Mouse (Mus musculus) thymus, adult 2 months (tissue): ENCODE data around the gene Zfand6. TPM values are rescaled to one million over a fixed set of nuclear protein-coding genes. Genes with fewer than 3 reads are reported as not detected.

Experiments used
- DNase-seq: peaks from one replicate; pipeline ENCODE4 v3.0.0; 2021
- H3K27ac ChIP-seq: fragments of 200-500 bp; 2 replicates; pipeline ENCODE4 v1.5.1; 2012; ENCODE audit warnings: low read length, control low read depth; ENCODE audit not compliant: control insufficient read depth, insufficient read depth
- H3K27me3 ChIP-seq: fragments of 200-500 bp; 2 replicates; pipeline ENCODE4 v1.6.1; 2012; ENCODE audit warnings: mild to moderate bottlenecking, low read length, moderate library complexity, mixed read lengths; ENCODE audit not compliant: control insufficient read depth, insufficient read depth
- H3K36me3 ChIP-seq: fragments of 200-500 bp; 2 replicates; pipeline ENCODE4 v1.6.1; 2012; ENCODE audit warnings: mild to moderate bottlenecking, low read length, moderate library complexity; ENCODE audit not compliant: control insufficient read depth, insufficient read depth
- H3K4me1 ChIP-seq: fragments of 200-500 bp; replicated peaks from 2 replicates; pipeline ENCODE4 v1.6.1; 2012; ENCODE audit warnings: low read length; ENCODE audit not compliant: control insufficient read depth, insufficient read depth
- H3K4me3 ChIP-seq: fragments of 200-500 bp; 2 replicates; pipeline ENCODE4 v1.5.1; 2012; ENCODE audit warnings: mild to moderate bottlenecking, low read length, control low read depth, moderate library complexity; ENCODE audit not compliant: control insufficient read depth, insufficient read depth
- CTCF ChIP-seq: fragments of 200-500 bp; IDR thresholded peaks from 2 replicates; pipeline ENCODE4 v1.5.1; 2012; ENCODE audit warnings: mild to moderate bottlenecking, control low read depth, low read length, moderate library complexity, borderline replicate concordance; ENCODE audit not compliant: control insufficient read depth, poor library complexity, insufficient read depth; ENCODE audit errors: extremely low read depth
- POLR2A ChIP-seq: fragments of 200-500 bp; IDR thresholded peaks from 2 replicates; pipeline ENCODE4 v1.6.1; 2012; ENCODE audit warnings: mild to moderate bottlenecking, low read length, control low read depth, moderate library complexity; ENCODE audit not compliant: control insufficient read depth, poor library complexity, insufficient read depth; ENCODE audit errors: extremely low read depth
- WGBS: fragments of 180-500 bp; shearing (Covaris S2); methylation state at CpG from one replicate; pipeline ENCODE4 v1.1.7; 2018; 5-methylcytosine and 5-hydroxymethylcytosine counted together
- polyA plus RNA-seq: library from polyadenylated mRNA; depleted of rRNA; stranded (reverse); fragments of >200 nt; gene quantifications from 2 replicates; pipeline ENCODE4 v1.2.3, GENCODE M21; 2012

Zfand6 gene
- polyA plus RNA-seq, 1 experiment = 96.2 TPM

DNA sequence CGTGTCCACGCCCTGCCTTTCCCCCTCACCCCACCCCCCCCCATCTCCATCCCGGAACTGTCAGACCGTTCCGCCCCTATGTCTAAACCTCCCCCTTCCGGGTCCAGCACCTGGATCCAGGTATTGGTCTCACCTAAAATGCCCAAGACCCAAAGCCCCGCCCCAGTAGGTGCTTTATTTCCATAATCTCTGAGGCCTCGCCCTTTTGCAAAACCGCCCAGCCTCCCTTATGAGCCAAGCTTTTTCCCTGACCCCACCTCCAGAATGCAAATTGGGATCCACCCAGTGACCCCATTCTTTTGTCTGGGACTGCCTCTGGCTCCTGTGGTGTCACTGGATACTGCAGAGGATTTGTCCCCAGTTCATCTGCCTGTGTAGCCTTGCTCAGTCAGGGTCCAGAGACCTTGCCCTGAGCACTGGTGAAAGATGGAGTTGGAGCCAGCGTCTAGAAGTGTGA is 83.4 kb downstream of the Zfand6 start, which contains the start of gene Fah:
TSS of gene Fah (minus strand) at position 430 of the 457 bp plus-strand sequence.
- Histone ChIP-seq H3K36me3 (no peaks in the 10 kb centered on the region), H3K4me1 (peaks cover 16% of the 10 kb centered on the region), H3K27me3 (no peaks in the 10 kb centered on the region), H3K4me3 (peak within 1 kb of the TSS; percentile 60), H3K27ac (no peak within 1 kb of the TSS; the same call in 1 of the 2 replicates)
- DNase-seq = no peak
- TF ChIP-seq POLR2A (no peak), CTCF (no peak)
- WGBS = 28% methylated on average over 10 of the region's 10 CpGs

DNA sequence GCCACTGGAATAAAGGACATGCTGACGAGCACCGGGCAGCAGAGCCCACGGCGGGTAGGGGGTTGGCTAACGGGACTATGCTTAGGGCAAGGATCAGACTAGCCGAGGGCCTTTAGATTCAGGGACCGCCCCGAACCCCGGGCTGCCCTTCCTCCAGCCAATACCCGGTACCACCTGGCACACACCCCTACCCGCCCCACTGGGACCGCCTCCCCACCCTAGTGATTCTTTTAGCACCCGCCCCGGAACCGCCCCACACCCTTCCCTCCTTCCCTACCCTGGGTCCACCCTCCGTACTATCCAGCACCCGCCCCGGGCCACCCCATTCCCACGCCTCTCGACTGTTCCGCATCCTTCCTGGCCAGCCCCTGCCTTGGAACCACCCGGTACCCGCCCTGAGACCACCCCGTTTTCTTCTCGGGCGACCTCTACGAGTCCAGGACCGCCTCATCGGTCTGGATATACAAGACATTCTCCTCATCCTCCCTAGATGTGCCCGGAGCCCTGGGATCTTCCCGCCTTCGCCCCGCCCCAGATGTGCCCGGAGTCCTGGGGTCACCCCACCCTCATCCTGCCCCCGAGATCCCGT is 84.0 kb downstream of the Zfand6 start:
- Histone ChIP-seq H3K4me3 (peak overlapping the region; percentile 60), H3K36me3 (no peaks in the 10 kb centered on the region), H3K4me1 (peaks cover 16% of the 10 kb centered on the region), H3K27me3 (no peaks in the 10 kb centered on the region), H3K27ac (no peak overlapping the region)
- peak; percentile 39 for DNase-seq
- TF ChIP-seq CTCF = no peak
- TF ChIP-seq POLR2A = no peak
- 4% methylated on average over 34 of the region's 36 CpGs for WGBS

DNA sequence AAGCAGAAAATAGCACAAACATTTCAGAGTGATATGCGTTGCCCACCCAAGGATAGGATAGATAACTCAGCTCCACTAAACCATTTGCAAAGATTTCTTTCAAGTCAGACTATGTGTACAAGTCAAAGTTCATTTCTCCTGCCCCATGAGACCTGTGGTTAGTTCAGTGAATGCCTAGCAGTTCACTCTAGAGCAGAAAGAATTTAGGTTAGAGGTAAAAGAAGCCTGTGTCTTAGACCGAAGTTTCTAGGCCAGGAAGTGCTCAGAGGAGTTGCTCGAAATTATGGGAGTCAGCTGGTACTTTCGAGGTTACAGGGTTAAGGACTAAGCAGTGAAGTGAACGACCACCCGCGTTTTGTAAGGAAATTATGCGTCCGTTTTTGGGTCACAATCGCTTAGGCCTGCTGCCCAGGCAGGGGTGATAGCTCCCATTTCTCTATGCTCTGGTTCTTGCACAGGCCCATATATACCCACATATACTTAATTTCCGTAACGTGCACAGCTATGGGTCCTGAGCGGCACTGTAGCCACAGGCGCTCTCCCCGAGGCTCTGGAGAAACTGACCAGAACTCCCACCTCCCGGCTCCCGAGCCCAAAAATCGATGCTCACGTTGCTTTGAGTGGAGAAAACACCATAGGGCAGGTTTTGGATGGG is 84.6 kb downstream of the Zfand6 start:
- no peak for DNase-seq
- WGBS = 15% methylated on average over 19 of the region's 19 CpGs
- TF ChIP-seq POLR2A = no peak
- TF ChIP-seq CTCF = no peak

DNA sequence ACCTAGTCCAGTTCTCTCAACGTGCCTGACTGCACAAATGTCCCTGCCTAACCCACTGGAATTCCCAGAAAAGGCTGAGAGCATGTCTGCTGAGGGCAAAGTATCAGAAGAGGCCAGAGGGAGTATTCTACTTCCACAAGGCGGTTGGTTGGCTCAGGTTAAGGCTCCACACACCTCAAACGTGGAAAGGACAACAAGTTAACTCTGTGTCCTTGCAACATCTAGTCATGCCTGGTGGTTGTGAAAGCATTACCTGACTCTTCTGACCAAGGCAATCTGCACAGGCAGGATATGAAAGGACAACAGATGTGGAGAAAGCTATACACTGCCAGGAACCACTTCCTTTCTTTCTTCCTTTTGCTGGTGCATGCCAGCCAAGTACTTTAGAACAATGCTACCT is 85.3 kb downstream of the Zfand6 start:
- no peak for DNase-seq
- Histone ChIP-seq H3K27me3 (no peaks in the 10 kb centered on the region), H3K27ac (no peak overlapping the region), H3K4me1 (peaks cover 16% of the 10 kb centered on the region), H3K36me3 (no peaks in the 10 kb centered on the region), H3K4me3 (no peak overlapping the region)
- 46% methylated on average over 3 of the region's 3 CpGs for WGBS
- TF ChIP-seq POLR2A (no peak), CTCF (no peak)

More for the DNA sequence above, 84.6 kb downstream of the Zfand6 start:
- Histone ChIP-seq H3K27me3 (no peaks in the 10 kb centered on the region), H3K27ac (no peak overlapping the region), H3K36me3 (no peaks in the 10 kb centered on the region), H3K4me3 (peak overlapping the region; percentile 60), H3K4me1 (peaks cover 16% of the 10 kb centered on the region)

DNA sequence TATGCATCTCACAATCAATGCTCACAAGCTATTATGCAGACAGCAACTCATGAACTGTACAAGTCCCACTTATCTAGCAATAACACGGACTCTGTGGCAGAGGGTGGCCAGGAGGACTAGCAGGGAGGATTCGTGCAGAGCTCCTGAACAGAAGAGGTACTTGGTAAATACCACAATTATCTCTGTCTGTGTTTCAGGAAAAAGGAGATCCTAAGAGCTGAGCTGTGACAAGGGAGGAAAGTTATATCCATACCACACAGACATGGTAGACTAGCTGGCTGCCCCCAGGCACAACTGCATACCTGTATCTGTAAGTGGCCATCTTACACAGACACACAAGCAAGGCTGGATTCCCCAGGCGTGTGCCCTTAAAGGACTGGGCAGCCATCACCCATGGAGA is 88.4 kb downstream of the Zfand6 start:
- WGBS = 94% methylated on average over 3 of the region's 3 CpGs

DNA sequence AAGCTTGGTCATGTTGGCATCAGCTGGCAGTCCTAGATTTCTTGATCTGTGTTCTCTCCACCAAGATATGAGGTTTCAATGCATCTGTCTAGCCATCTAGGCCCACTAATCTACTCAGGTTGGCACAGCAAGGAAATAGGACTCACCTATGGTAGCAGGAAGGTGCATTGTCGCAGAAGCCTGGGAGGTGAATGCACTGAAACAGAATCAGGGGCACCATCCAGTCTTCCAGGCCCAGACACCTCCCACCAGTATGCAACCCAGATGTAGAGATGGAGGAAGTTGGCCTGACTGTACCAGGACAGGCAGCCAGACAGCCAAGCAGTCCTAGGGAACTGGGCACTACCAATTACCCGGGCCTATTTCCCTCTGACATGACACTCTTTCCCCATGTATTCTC is 89.1 kb downstream of the Zfand6 start:
- no peak overlapping the region for H3K4me3 ChIP-seq
- H3K4me1 ChIP-seq = peaks cover 9% of the 10 kb centered on the region
- no peaks in the 10 kb centered on the region for H3K36me3 ChIP-seq
- DNase-seq = no peak
- TF ChIP-seq CTCF = no peak
- TF ChIP-seq POLR2A = no peak
- H3K27ac ChIP-seq = no peak overlapping the region
- WGBS = 90% methylated on average over 2 of the region's 2 CpGs
- H3K27me3 ChIP-seq = no peaks in the 10 kb centered on the region

More for the DNA sequence above, 88.4 kb downstream of the Zfand6 start:
- Histone ChIP-seq H3K4me3 (no peak overlapping the region), H3K27me3 (no peaks in the 10 kb centered on the region), H3K4me1 (peaks cover 15% of the 10 kb centered on the region), H3K27ac (no peak overlapping the region), H3K36me3 (no peaks in the 10 kb centered on the region)
- no peak for TF ChIP-seq POLR2A
- TF ChIP-seq CTCF = no peak
- no peak for DNase-seq

DNA sequence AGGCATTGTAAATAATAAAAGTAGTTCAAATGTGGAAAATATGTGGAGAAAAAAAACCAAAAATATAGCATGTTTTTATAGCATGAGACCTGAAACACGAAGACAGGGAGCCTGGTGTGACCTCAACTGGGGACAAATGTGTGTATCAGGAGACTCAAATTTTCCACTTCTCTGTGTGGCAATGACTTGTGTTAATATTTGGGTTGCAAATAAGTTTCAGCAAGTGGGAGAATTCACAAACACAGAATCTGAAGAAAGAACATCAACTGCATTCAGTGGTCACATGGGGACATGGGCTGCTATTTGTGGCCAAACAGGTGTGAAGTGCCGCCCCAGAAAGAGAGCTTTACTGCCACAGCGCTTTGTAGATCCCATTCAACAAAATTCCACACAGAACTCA is 93.1 kb downstream of the Zfand6 start:
- no peaks in the 10 kb centered on the region for H3K36me3 ChIP-seq
- WGBS = 90% methylated on average over 3 of the region's 3 CpGs
- peaks cover 3% of the 10 kb centered on the region for H3K4me1 ChIP-seq

More for the DNA sequence above, 93.1 kb downstream of the Zfand6 start:
- Histone ChIP-seq H3K27me3 (no peaks in the 10 kb centered on the region), H3K27ac (no peak overlapping the region), H3K4me3 (no peak overlapping the region)
- no peak for DNase-seq
- TF ChIP-seq CTCF = no peak
- TF ChIP-seq POLR2A = no peak
